Comparison of ENCODE assay signal across 26 mouse cellular contexts in genomic region chr2:145877191-145877590, GRCm38 (mm10). TPM values are rescaled to one million over a fixed set of nuclear protein-coding genes. Genes with fewer than 3 reads are reported as not detected.
DNase-seq lines count a peak whose midpoint lies in the region; ATAC-seq and TF ChIP-seq lines count a peak whose summit lies in the region.
"Had no signal": no experiment of that assay in that cellular context is flagged by ENCODE, and none has a peak within 500 bp of the region (broad histone marks: within the 10 kb centered on the region; RNA-seq: fewer than 3 reads in every experiment).

No protein-coding gene starts in this region.

- no peaks in the 10 kb centered on the region for H3K9me3 ChIP-seq in liver, embryonic 12.5 days (replicated peaks)
- H3K9me3 ChIP-seq: embryonic facial prominence, embryonic 12.5 days; forebrain, embryonic 10.5 days; forebrain, embryonic 12.5 days had no signal

- peak; percentile 64 for DNase-seq in 3T3-L1 (ENCODE audit: low read depth, low spot score)
- peak; percentile 57 for DNase-seq in Muller cell, postnatal 12 days (ENCODE audit: inconsistent ontology term)
- no peak for DNase-seq in layer of hippocampus, adult 9-11 months
- DNase-seq: adrenal gland, adult 8-10 months; adrenal gland, postnatal 14 days; adrenal gland, postnatal 36 days; B cell, adult 2 months; cerebellum, adult 11-12 months; cerebellum, adult 2 months; cerebellum, adult 9-10 months; cerebellum, postnatal 10 days; cerebellum, postnatal 25 days had no signal

- no peak overlapping the region for H3K4me3 ChIP-seq in embryonic fibroblast, embryonic 13.5 days (ENCODE audit: insufficient read depth, low read length)
- H3K4me3 ChIP-seq in liver, embryonic 12.5 days: no peak overlapping the region
- H3K4me3 ChIP-seq: embryonic facial prominence, embryonic 10.5 days; embryonic facial prominence, embryonic 12.5 days; erythroblast, embryonic 14.5 days; forebrain, embryonic 10.5 days; forebrain, embryonic 12.5 days had no signal

- WGBS in liver, embryonic 12.5 days (ENCODE audit: insufficient replicate concordance): 80% methylated on average over 3 of the region's 3 CpGs

- no peak overlapping the region for H3K4me2 ChIP-seq in liver, embryonic 12.5 days
- H3K4me2 ChIP-seq: embryonic facial prominence, embryonic 12.5 days; forebrain, embryonic 12.5 days had no signal

- no peak for TF ChIP-seq CTCF in embryonic fibroblast, embryonic 13.5 days (IDR thresholded peaks at IDR 0.05; ENCODE audit: borderline replicate concordance, insufficient read depth, low read length)

- no peak; the same call in 1 of the 2 replicates for TF ChIP-seq POLR2A in embryonic fibroblast, embryonic 13.5 days (IDR thresholded peaks at IDR 0.05; ENCODE audit: low read depth, low read length)

- peaks cover 5% of the 10 kb centered on the region; the same call in 1 of the 2 replicates for H3K36me3 ChIP-seq in liver, embryonic 12.5 days
- H3K36me3 ChIP-seq: G1E had no signal

- H3K27me3 ChIP-seq in liver, embryonic 12.5 days (replicated peaks): no peaks in the 10 kb centered on the region
- H3K27me3 ChIP-seq: CH12.LX; embryonic facial prominence, embryonic 12.5 days; forebrain, embryonic 12.5 days; Patski had no signal

- ATAC-seq in liver, embryonic 12.5 days: no peak
- ATAC-seq: activated CD4-positive, CD25-positive, alpha-beta regulatory T cell, adult 4 months; CD4-positive, CD25-positive, alpha-beta regulatory T cell, adult 4 months; forebrain, embryonic 14.5 days; forebrain, embryonic 16.5 days; Patski had no signal

- peaks cover 16% of the 10 kb centered on the region for H3K4me1 ChIP-seq in embryonic fibroblast, embryonic 13.5 days (ENCODE audit: control insufficient read depth, insufficient read depth, low read length)
- H3K4me1 ChIP-seq in liver, embryonic 12.5 days: no peaks in the 10 kb centered on the region
- H3K4me1 ChIP-seq: forebrain, embryonic 10.5 days; forebrain, embryonic 12.5 days had no signal

- H3K27ac ChIP-seq in embryonic fibroblast, embryonic 13.5 days (ENCODE audit: insufficient read depth, low read length): peak overlapping the region; percentile 78
- no peak overlapping the region for H3K27ac ChIP-seq in liver, embryonic 12.5 days
- H3K27ac ChIP-seq: embryonic facial prominence, embryonic 10.5 days; embryonic facial prominence, embryonic 12.5 days; forebrain, embryonic 10.5 days; forebrain, embryonic 12.5 days had no signal

- H3K9ac ChIP-seq in liver, embryonic 12.5 days: no peak overlapping the region
- H3K9ac ChIP-seq: embryonic facial prominence, embryonic 12.5 days; forebrain, embryonic 12.5 days had no signal

RNA-seq across cellular contexts. Expression of gene Naa20, which starts 24.7 kb away (rescaled TPM):
- 107 and 122 TPM in 2 replicates for polyA plus RNA-seq in embryonic fibroblast, embryonic 13.5 days (2011; ENCODE audit: insufficient read length, low read depth, missing spikeins)
- polyA plus RNA-seq in liver, embryonic 12.5 days (2016; fragmentation: Nextera tagmentation; extraction: Ambion mirVana): 85.9 and 92.8 TPM in 2 replicates

RNA-seq across cellular contexts. Expression of gene Cfap61, which starts 57.4 kb away (rescaled TPM):
- polyA plus RNA-seq in embryonic fibroblast, embryonic 13.5 days (2011; ENCODE audit: insufficient read length, low read depth, missing spikeins): 0.33 and 0.60 TPM in 2 replicates
- not detected in 2 replicates for polyA plus RNA-seq in liver, embryonic 12.5 days (2016; fragmentation: Nextera tagmentation; extraction: Ambion mirVana)
- polyA plus RNA-seq: activated CD4-positive, CD25-positive, alpha-beta regulatory T cell, adult 4 months; CD4-positive, CD25-positive, alpha-beta regulatory T cell, adult 4 months; erythroblast, embryonic 14.5 days; G1E had no signal

RNA-seq across cellular contexts. Expression of gene Crnkl1, which starts 57.6 kb away (rescaled TPM):
- 23.7 and 24.9 TPM in 2 replicates for polyA plus RNA-seq in embryonic fibroblast, embryonic 13.5 days (2011; ENCODE audit: insufficient read length, low read depth, missing spikeins)
- 24.7 TPM in 2 replicates for polyA plus RNA-seq in liver, embryonic 12.5 days (2016; fragmentation: Nextera tagmentation; extraction: Ambion mirVana)
